Mouse (Mus musculus): ENCODE data around the gene Smad3. TPM values are rescaled to one million over a fixed set of nuclear protein-coding genes. Genes with fewer than 3 reads are reported as not detected.
A peak's percentile ranks its signal among the peaks of the same experiment; 100 is the strongest.

Smad3 gene
- total and polyA plus RNA-seq, 3 experiments = 7.5 to 10.2 TPM; not detected in 1

- H3K79me2 ChIP-seq (ENCODE audit: control insufficient read depth, insufficient read depth, low read length, poor library complexity) = peaks cover 27% of the 10 kb centered on the region; the same call in 1 of the 2 replicates
- peaks cover 1 to 8% of the 10 kb centered on the region in 2 experiments; a peak in 3 of 4 replicates for H3K36me3 ChIP-seq (ENCODE audit: control insufficient read depth in 1 of 2, insufficient read depth in 2 of 2, low read length in 2 of 2)
- H3K27ac ChIP-seq (ENCODE audit: control insufficient read depth, low read depth, low read length) = no peak overlapping the region
- peaks cover 0 to 5% of the 10 kb centered on the region in 2 experiments; a peak in 1 of 4 replicates for H3K4me1 ChIP-seq (ENCODE audit: control insufficient read depth in 1 of 2, insufficient read depth in 2 of 2, low read length in 2 of 2)
- H3K9me3 ChIP-seq (replicated peaks; ENCODE audit: insufficient read depth, low read length) = no peaks in the 10 kb centered on the region
- no peaks in the 10 kb centered on the region for H3K27me3 ChIP-seq (ENCODE audit: control insufficient read depth in 1 of 2, insufficient read depth in 2 of 2, low read length in 2 of 2)
- TF ChIP-seq GATA1 (IDR thresholded peaks at IDR 0.05; ENCODE audit: low read depth, low read length) (peak; percentile 34; the same call in 1 of the 2 replicates), ETS1 (IDR thresholded peaks at IDR 0.05; ENCODE audit: low read depth, low read length) (no peak), NRF1 (IDR thresholded peaks at IDR 0.05; ENCODE audit: insufficient read depth, low read depth, low read length, poor library complexity, severe bottlenecking) (no peak), UBTF (IDR thresholded peaks at IDR 0.05; ENCODE audit: borderline replicate concordance, insufficient read depth, low read depth, low read length) (no peak)
- DNase-seq (ENCODE audit: low read depth, low spot score) = peak; percentile 69
- no peak overlapping the region for H3K4me3 ChIP-seq (ENCODE audit: control insufficient read depth in 1 of 2, insufficient read depth in 1 of 2, low read depth in 2 of 2, low read length in 2 of 2)
- H3K9ac ChIP-seq (ENCODE audit: control insufficient read depth, low read depth, low read length, poor library complexity, severe bottlenecking) = no peak overlapping the region
These were observed 144.2 kb downstream of the Smad3 start for GRCm38 (mm10) chr9:63613569-63613968.

- Histone ChIP-seq H3K4me3 (ENCODE audit: control insufficient read depth in 1 of 2, insufficient read depth in 1 of 2, low read depth in 2 of 2, low read length in 2 of 2) (no peak overlapping the region), H3K27me3 (ENCODE audit: control insufficient read depth in 1 of 2, insufficient read depth in 2 of 2, low read length in 2 of 2) (no peaks in the 10 kb centered on the region), H3K4me1 (ENCODE audit: control insufficient read depth in 1 of 2, insufficient read depth in 2 of 2, low read length in 2 of 2) (peaks cover 0 to 5% of the 10 kb centered on the region in 2 experiments; a peak in 1 of 4 replicates), H3K36me3 (ENCODE audit: control insufficient read depth in 1 of 2, insufficient read depth in 2 of 2, low read length in 2 of 2) (peaks cover 0 to 8% of the 10 kb centered on the region in 2 experiments; a peak in 3 of 4 replicates), H3K9me3 (replicated peaks; ENCODE audit: insufficient read depth, low read length) (no peaks in the 10 kb centered on the region), H3K9ac (ENCODE audit: control insufficient read depth, low read depth, low read length, poor library complexity, severe bottlenecking) (no peak overlapping the region), H3K27ac (ENCODE audit: control insufficient read depth, low read depth, low read length) (no peak overlapping the region), H3K79me2 (ENCODE audit: control insufficient read depth, insufficient read depth, low read length, poor library complexity) (peaks cover 27% of the 10 kb centered on the region; the same call in 1 of the 2 replicates)
- no peak for TF ChIP-seq SIN3A (IDR thresholded peaks at IDR 0.05; ENCODE audit: low read length)
- TF ChIP-seq EP300 (IDR thresholded peaks at IDR 0.05; ENCODE audit: low read depth in 1 of 2, low read length in 2 of 2) = no peak
- no peak for TF ChIP-seq TAL1 (IDR thresholded peaks at IDR 0.05; ENCODE audit: low read length)
- no peak for TF ChIP-seq NELFE (IDR thresholded peaks at IDR 0.05; ENCODE audit: low read depth, low read length)
- no peak for TF ChIP-seq CTCF (IDR thresholded peaks at IDR 0.05 in 2 of 3, conservative IDR thresholded peaks at IDR 0.05 in 1 of 3; ENCODE audit: control insufficient read depth in 1 of 3, insufficient read depth in 1 of 3, low read depth in 2 of 3, low read length in 3 of 3, poor library complexity in 1 of 3, severe bottlenecking in 1 of 3)
- no peak for TF ChIP-seq MYC (IDR thresholded peaks at IDR 0.05; ENCODE audit: low read depth, low read length)
- TF ChIP-seq MAFK (IDR thresholded peaks at IDR 0.05; ENCODE audit: borderline replicate concordance, low read depth, low read length) = no peak
- TF ChIP-seq ZKSCAN1 (IDR thresholded peaks at IDR 0.05; ENCODE audit: low read depth, low read length) = no peak
- no peak for TF ChIP-seq KAT2A (conservative IDR thresholded peaks at IDR 0.05; ENCODE audit: low read depth, low read length)
- TF ChIP-seq GABPA (IDR thresholded peaks at IDR 0.05; ENCODE audit: low read depth, low read length) = no peak
- no peak for TF ChIP-seq CHD1 (IDR thresholded peaks at IDR 0.05; ENCODE audit: low read depth, low read length)
- no peak for TF ChIP-seq MAZ (IDR thresholded peaks at IDR 0.05; ENCODE audit: low read depth, low read length)
- no peak for TF ChIP-seq CHD2 (IDR thresholded peaks at IDR 0.05; ENCODE audit: low read length)
- no peak for DNase-seq (ENCODE audit: low read depth, low spot score)
These were observed 145.0 kb downstream of the Smad3 start for GRCm38 (mm10) chr9:63612565-63613515.
